Mouse (Mus musculus) monocyte, adult 5-6 weeks (primary cell): ENCODE measurements around the gene Ak2. TPM values are rescaled to one million over a fixed set of nuclear protein-coding genes. Genes with fewer than 3 reads are reported as not detected.

Source experiments
- ATAC-seq: fragments of 153-309, 156-312 bp; replicated peaks from 2 replicates; pipeline ENCODE4 v1.8.0; 2017; ENCODE audit warnings: mild to moderate bottlenecking; ENCODE audit not compliant: low TSS enrichment, insufficient number of reproducible peaks, severe bottlenecking, poor library complexity, low FRiP score
- total RNA-seq: library from RNA; stranded (forward); fragments of 200-1000, 200-491, 200-594 nt; gene quantifications from 3 replicates; pipeline ENCODE4 v1.2.3, GENCODE M21; 2017

The Ak2 gene
- total RNA-seq, 1 experiment from 2014 or later = 73.4 TPM

GRCm38 (mm10) chr4:128969607-128970416, 21.9 kb upstream of the Ak2 start:
- no peak for ATAC-seq

- no peak for ATAC-seq
Measured at GRCm38 (mm10) chr4:128970417-128970807, 21.3 kb upstream of the Ak2 start.

GRCm38 (mm10) chr4:128971065-128971694, 20.6 kb upstream of the Ak2 start:
- ATAC-seq = peak; percentile 76

GRCm38 (mm10) chr4:128974677-128975076, 17.1 kb upstream of the Ak2 start:
- ATAC-seq = 0 out of 2 replicates have a peak, but pooled peaks have one; percentile 14

- ATAC-seq = no peak
Measured at GRCm38 (mm10) chr4:128976577-128976976, 15.2 kb upstream of the Ak2 start.

GRCm38 (mm10) chr4:128977217-128977616, 14.5 kb upstream of the Ak2 start:
- ATAC-seq = no peak

- no peak for ATAC-seq
Measured at GRCm38 (mm10) chr4:128978634-128979033, 13.1 kb upstream of the Ak2 start.

- ATAC-seq = peak; percentile 55
Measured at GRCm38 (mm10) chr4:128980890-128981832, 10.6 kb upstream of the Ak2 start.

GRCm38 (mm10) chr4:128981833-128982180, 10.0 kb upstream of the Ak2 start:
- ATAC-seq = no peak

GRCm38 (mm10) chr4:128983151-128983550, 8.6 kb upstream of the Ak2 start:
- no peak for ATAC-seq

GRCm38 (mm10) chr4:128983656-128984055, 8.1 kb upstream of the Ak2 start:
- peak; percentile 93 for ATAC-seq

GRCm38 (mm10) chr4:128984600-128984999, 7.2 kb upstream of the Ak2 start:
- ATAC-seq = no peak

GRCm38 (mm10) chr4:128988911-128989310, 2.8 kb upstream of the Ak2 start:
- no peak for ATAC-seq

- ATAC-seq = no peak
Measured at GRCm38 (mm10) chr4:128989678-128990077, 2.1 kb upstream of the Ak2 start.

- peak; percentile 36; the same call in 1 of the 2 replicates for ATAC-seq
Measured at GRCm38 (mm10) chr4:128992176-128992575, 418 bp downstream of the Ak2 start.

- ATAC-seq = peak; percentile 99
Measured at GRCm38 (mm10) chr4:128993025-128993662, 1.4 kb downstream of the Ak2 start.

GRCm38 (mm10) chr4:128993675-128994074, 1.9 kb downstream of the Ak2 start:
- ATAC-seq = no peak

- no peak for ATAC-seq
Measured at GRCm38 (mm10) chr4:128995238-128995637, 3.5 kb downstream of the Ak2 start.

GRCm38 (mm10) chr4:128997258-128997657, 5.5 kb downstream of the Ak2 start:
- ATAC-seq = no peak
